Mouse (Mus musculus): Measurements from ENCODE around the gene Kcnmb4. TPM values are rescaled to one million over a fixed set of nuclear protein-coding genes. Genes with fewer than 3 reads are reported as not detected.

The Kcnmb4 gene
- total RNA-seq, 1 experiment, result 1.8 TPM

DNA sequence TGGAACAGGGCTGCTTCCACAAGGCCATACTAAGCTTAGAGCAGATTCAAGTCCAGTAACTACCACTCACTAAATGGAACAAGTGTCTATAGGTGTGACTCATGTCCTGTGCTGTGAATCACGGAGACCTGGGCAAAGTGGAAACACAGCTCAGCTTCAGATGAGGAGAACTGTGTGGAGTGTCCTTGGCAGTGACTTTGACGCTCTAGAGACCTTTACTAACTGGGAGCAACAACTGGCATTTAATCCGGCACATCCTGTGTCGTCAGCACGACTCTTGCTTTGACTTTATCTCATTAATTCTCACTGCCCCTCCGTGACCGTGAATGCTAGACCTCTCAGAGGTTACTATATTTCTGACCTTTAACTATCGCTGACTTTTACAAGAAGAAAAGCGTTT, 62.9 kb downstream of the Kcnmb4 start:
- H3K9me3 ChIP-seq (ENCODE audit: control insufficient read depth, insufficient read depth, low read depth, low read length), result no peaks in the 10 kb centered on the region
- H3K27ac ChIP-seq (ENCODE audit: insufficient read depth, low read depth, low read length, poor library complexity, severe bottlenecking), result no peak overlapping the region
- no peak overlapping the region for H3K9ac ChIP-seq (ENCODE audit: insufficient read depth, low read depth, low read length, poor library complexity, severe bottlenecking)
- H3K36me3 ChIP-seq (ENCODE audit: control insufficient read depth, insufficient read depth, low read length, poor library complexity, severe bottlenecking), result no peaks in the 10 kb centered on the region
- TF ChIP-seq HCFC1 (IDR thresholded peaks at IDR 0.05; ENCODE audit: borderline replicate concordance, insufficient read depth, low read length) (no peak), CHD2 (IDR thresholded peaks at IDR 0.05; ENCODE audit: low read depth, low read length) (no peak), ZNF384 (IDR thresholded peaks at IDR 0.05; ENCODE audit: low read depth, low read length) (no peak), ZC3H11A (IDR thresholded peaks at IDR 0.05; ENCODE audit: borderline replicate concordance, low read depth, low read length) (no peak), MAFK (IDR thresholded peaks at IDR 0.05; ENCODE audit: insufficient read depth, low read depth, low read length) (no peak)
- in situ Hi-C loops (cut with MboI; ENCODE audit: low sequenced_read_pairs in 2 of 2, unreplicated experiment in 2 of 2), result no loop called here
- no peak for DNase-seq (ENCODE audit: low read depth, low spot score)
- no peak overlapping the region for H3K4me3 ChIP-seq (ENCODE audit: insufficient read depth in 1 of 2, low read depth in 1 of 2, low read length in 2 of 2, poor library complexity in 1 of 2, severe bottlenecking in 1 of 2)
- H3K4me1 ChIP-seq (ENCODE audit: control insufficient read depth in 2 of 2, insufficient read depth in 2 of 2, low read length in 2 of 2, poor library complexity in 1 of 2), result no peaks in the 10 kb centered on the region

DNA sequence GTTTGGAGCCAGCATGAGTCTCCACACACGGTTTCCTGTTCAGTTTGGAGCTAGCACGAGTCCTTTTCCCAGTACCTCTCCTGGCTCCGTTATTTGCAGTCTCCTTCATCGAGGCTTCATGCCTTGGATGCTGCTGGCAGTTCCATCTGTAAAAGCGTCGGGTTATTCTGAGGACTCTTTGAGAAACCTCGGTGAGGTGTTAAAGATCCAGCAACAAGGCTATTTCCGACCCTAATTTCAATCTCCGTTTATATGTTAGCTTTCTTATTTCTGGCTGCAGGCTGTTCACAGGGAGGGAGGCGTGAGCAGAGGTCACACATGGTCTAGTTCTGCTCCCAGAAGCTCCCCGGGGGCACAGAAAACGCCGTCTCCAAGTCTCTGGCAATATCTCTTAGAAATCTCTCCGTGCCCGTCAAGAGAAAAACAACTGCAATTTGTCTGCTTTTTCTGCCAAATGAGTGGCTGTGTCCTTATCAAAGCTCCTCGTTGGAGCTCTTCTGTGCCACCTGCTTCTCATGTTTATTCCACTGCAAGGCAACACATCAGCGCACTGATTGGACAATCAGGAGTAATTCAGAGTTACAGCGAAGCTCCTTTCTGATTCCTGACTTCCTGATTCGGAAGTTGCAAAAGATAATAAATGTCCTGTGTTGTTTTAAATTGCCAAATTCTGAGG, 65.9 kb downstream of the Kcnmb4 start:
- TF ChIP-seq ZNF384 (IDR thresholded peaks at IDR 0.05; ENCODE audit: low read depth, low read length), result no peak
- no peak for TF ChIP-seq CHD2 (IDR thresholded peaks at IDR 0.05; ENCODE audit: low read depth, low read length)
- TF ChIP-seq ZC3H11A (IDR thresholded peaks at IDR 0.05; ENCODE audit: borderline replicate concordance, low read depth, low read length), result no peak
- TF ChIP-seq HCFC1 (IDR thresholded peaks at IDR 0.05; ENCODE audit: borderline replicate concordance, insufficient read depth, low read length), result no peak
- TF ChIP-seq MAFK (IDR thresholded peaks at IDR 0.05; ENCODE audit: insufficient read depth, low read depth, low read length), result no peak
- Histone ChIP-seq H3K9ac (ENCODE audit: insufficient read depth, low read depth, low read length, poor library complexity, severe bottlenecking) (no peak overlapping the region), H3K4me1 (ENCODE audit: control insufficient read depth in 2 of 2, insufficient read depth in 2 of 2, low read length in 2 of 2, poor library complexity in 1 of 2) (no peaks in the 10 kb centered on the region), H3K4me3 (ENCODE audit: insufficient read depth in 1 of 2, low read depth in 1 of 2, low read length in 2 of 2, poor library complexity in 1 of 2, severe bottlenecking in 1 of 2) (no peak overlapping the region), H3K36me3 (ENCODE audit: control insufficient read depth, insufficient read depth, low read length, poor library complexity, severe bottlenecking) (no peaks in the 10 kb centered on the region), H3K9me3 (ENCODE audit: control insufficient read depth, insufficient read depth, low read depth, low read length) (no peaks in the 10 kb centered on the region), H3K27ac (ENCODE audit: insufficient read depth, low read depth, low read length, poor library complexity, severe bottlenecking) (no peak overlapping the region)
- DNase-seq (ENCODE audit: low read depth, low spot score), result no peak
- in situ Hi-C loops (cut with MboI; ENCODE audit: low sequenced_read_pairs in 2 of 2, unreplicated experiment in 2 of 2), result no loop called here

DNA sequence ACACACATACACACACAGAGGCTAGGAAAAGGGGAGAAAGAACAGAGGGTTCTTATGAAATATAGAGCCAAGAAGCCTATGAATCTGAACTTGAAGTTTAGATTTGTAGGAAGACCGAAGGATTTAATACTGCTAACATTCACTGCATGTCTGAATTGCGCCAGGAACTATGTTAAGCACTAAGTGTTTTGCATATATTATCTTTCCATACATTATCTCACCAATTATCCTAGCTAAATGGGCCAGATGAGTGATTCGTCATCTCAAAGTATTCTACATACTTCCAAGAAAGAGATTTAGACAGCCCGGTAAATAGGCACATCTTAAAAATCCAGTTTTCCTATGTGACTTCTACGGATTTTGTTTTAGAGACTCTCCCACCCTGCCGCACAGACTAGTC, 68.7 kb downstream of the Kcnmb4 start:
- DNase-seq (ENCODE audit: low read depth, low spot score), result no peak
- no peak overlapping the region for H3K27ac ChIP-seq (ENCODE audit: insufficient read depth, low read depth, low read length, poor library complexity, severe bottlenecking)
- H3K9ac ChIP-seq (ENCODE audit: insufficient read depth, low read depth, low read length, poor library complexity, severe bottlenecking), result no peak overlapping the region
- H3K4me1 ChIP-seq (ENCODE audit: control insufficient read depth in 2 of 2, insufficient read depth in 2 of 2, low read length in 2 of 2, poor library complexity in 1 of 2), result no peaks in the 10 kb centered on the region
- no peaks in the 10 kb centered on the region for H3K9me3 ChIP-seq (ENCODE audit: control insufficient read depth, insufficient read depth, low read depth, low read length)
- TF ChIP-seq MAFK (IDR thresholded peaks at IDR 0.05; ENCODE audit: insufficient read depth, low read depth, low read length), result no peak
- no peak for TF ChIP-seq ZC3H11A (IDR thresholded peaks at IDR 0.05; ENCODE audit: borderline replicate concordance, low read depth, low read length)
- TF ChIP-seq HCFC1 (IDR thresholded peaks at IDR 0.05; ENCODE audit: borderline replicate concordance, insufficient read depth, low read length), result no peak
- TF ChIP-seq CHD2 (IDR thresholded peaks at IDR 0.05; ENCODE audit: low read depth, low read length), result no peak
- no peak for TF ChIP-seq ZNF384 (IDR thresholded peaks at IDR 0.05; ENCODE audit: low read depth, low read length)
- H3K4me3 ChIP-seq (ENCODE audit: insufficient read depth in 1 of 2, low read depth in 1 of 2, low read length in 2 of 2, poor library complexity in 1 of 2, severe bottlenecking in 1 of 2), result no peak overlapping the region
- in situ Hi-C loops (cut with MboI; ENCODE audit: low sequenced_read_pairs in 2 of 2, unreplicated experiment in 2 of 2), result no loop called here
- H3K36me3 ChIP-seq (ENCODE audit: control insufficient read depth, insufficient read depth, low read length, poor library complexity, severe bottlenecking), result no peaks in the 10 kb centered on the region

DNA sequence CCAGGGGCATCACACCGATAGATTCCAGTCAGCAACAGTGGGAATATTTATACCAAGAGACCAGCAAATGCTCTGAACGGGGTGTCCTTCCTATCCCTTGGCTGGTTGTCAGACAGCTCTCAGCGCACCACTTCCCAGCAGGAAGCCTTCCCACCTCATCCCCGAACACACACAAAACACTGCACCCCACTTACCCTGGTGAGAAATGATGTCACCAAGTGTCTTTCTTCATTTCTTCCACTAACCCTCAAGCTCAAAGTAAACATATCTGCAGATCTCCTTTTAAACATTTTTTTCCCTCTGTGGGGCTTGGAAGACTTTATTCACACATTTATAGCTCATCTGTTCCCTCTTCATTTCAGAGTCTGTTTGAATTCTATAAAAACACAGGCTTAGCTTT, 70.0 kb downstream of the Kcnmb4 start:
- no peak overlapping the region for H3K4me3 ChIP-seq (ENCODE audit: insufficient read depth in 1 of 2, low read depth in 1 of 2, low read length in 2 of 2, poor library complexity in 1 of 2, severe bottlenecking in 1 of 2)
- no peaks in the 10 kb centered on the region for H3K9me3 ChIP-seq (ENCODE audit: control insufficient read depth, insufficient read depth, low read depth, low read length)
- H3K36me3 ChIP-seq (ENCODE audit: control insufficient read depth, insufficient read depth, low read length, poor library complexity, severe bottlenecking), result no peaks in the 10 kb centered on the region
- H3K4me1 ChIP-seq (ENCODE audit: control insufficient read depth in 2 of 2, insufficient read depth in 2 of 2, low read length in 2 of 2, poor library complexity in 1 of 2), result no peaks in the 10 kb centered on the region
- no peak overlapping the region for H3K9ac ChIP-seq (ENCODE audit: insufficient read depth, low read depth, low read length, poor library complexity, severe bottlenecking)
- DNase-seq (ENCODE audit: low read depth, low spot score), result no peak
- TF ChIP-seq CHD2 (IDR thresholded peaks at IDR 0.05; ENCODE audit: low read depth, low read length), result no peak
- TF ChIP-seq MAFK (IDR thresholded peaks at IDR 0.05; ENCODE audit: insufficient read depth, low read depth, low read length), result no peak
- no peak for TF ChIP-seq HCFC1 (IDR thresholded peaks at IDR 0.05; ENCODE audit: borderline replicate concordance, insufficient read depth, low read length)
- TF ChIP-seq ZC3H11A (IDR thresholded peaks at IDR 0.05; ENCODE audit: borderline replicate concordance, low read depth, low read length), result no peak
- TF ChIP-seq ZNF384 (IDR thresholded peaks at IDR 0.05; ENCODE audit: low read depth, low read length), result no peak
- no peak overlapping the region for H3K27ac ChIP-seq (ENCODE audit: insufficient read depth, low read depth, low read length, poor library complexity, severe bottlenecking)
- in situ Hi-C loops (cut with MboI; ENCODE audit: low sequenced_read_pairs in 2 of 2, unreplicated experiment in 2 of 2), result no loop called here

All from ES-E14 (cell line).